Mouse (Mus musculus) bone marrow macrophage, adult 2 months (primary cell): ENCODE results near the gene Vamp4. TPM values are rescaled to one million over a fixed set of nuclear protein-coding genes. Genes with fewer than 3 reads are reported as not detected.
"Not testable (repeated sequence)": the region's sequence is repeated elsewhere in the genome, so short reads cannot be mapped to it uniquely, and the experiment has no call there.

Experiments used
- H3K27ac ChIP-seq: 2 replicates; pipeline ENCODE4 v1.5.1; 2012; ENCODE audit warnings: low read depth, low read length; ENCODE audit not compliant: insufficient read depth
- H3K4me1 ChIP-seq: 2 replicates; pipeline ENCODE4 v1.6.1; 2012; ENCODE audit warnings: low read length; ENCODE audit not compliant: control insufficient read depth, insufficient read depth
- H3K4me3 ChIP-seq: 2 replicates; pipeline ENCODE4 v1.5.1; 2012; ENCODE audit warnings: mild to moderate bottlenecking, low read length, moderate library complexity; ENCODE audit not compliant: insufficient read depth
- CTCF ChIP-seq: IDR thresholded peaks from 2 replicates; pipeline ENCODE4 v1.5.1; 2012; ENCODE audit warnings: low read depth, mild to moderate bottlenecking, low read length, moderate library complexity
- POLR2A ChIP-seq: IDR thresholded peaks from 2 replicates; pipeline ENCODE4 v1.6.1; 2012; ENCODE audit warnings: mild to moderate bottlenecking, low read depth, low read length, borderline replicate concordance
- polyA plus RNA-seq: library from polyadenylated mRNA; stranded (reverse); fragments of >200 nt; gene quantifications from 2 replicates; pipeline ENCODE4 v1.2.4, GENCODE M21; 2012; ENCODE audit not compliant: missing spikeins, insufficient read depth, insufficient read length

Gene Vamp4
- polyA plus RNA-seq, 1 experiment = 78.8 TPM

DNA sequence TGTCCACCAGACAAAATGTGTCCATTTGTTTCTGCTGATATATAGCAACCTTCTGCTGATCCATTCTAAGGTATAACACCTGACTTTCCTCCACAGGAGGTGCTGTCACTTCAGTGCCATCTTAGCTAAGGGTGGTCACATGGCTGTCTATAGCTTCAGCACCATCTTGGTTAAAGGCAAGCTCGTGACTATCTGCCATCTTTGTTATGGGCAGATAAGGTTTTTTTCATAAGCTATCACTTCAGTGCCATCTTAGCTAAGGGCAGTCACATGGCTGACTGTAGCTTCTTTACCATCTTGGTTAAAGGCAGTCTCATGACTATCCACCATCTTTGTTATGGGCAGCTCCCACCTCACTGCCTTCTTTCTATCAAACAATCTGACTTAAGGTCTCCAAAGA, 45.2 kb downstream of the Vamp4 start:
- Histone ChIP-seq H3K27ac (no peak overlapping the region), H3K4me1 (0 out of 2 replicates have a peak, but pooled peaks cover 3% of the 10 kb centered on the region), H3K4me3 (no peak overlapping the region)
- TF ChIP-seq CTCF = no peak

GRCm38 (mm10) chr1:162620487-162620886, 50.2 kb downstream of the Vamp4 start:
- TF ChIP-seq POLR2A = no peak
- TF ChIP-seq CTCF = peak; percentile 65
- no peak overlapping the region for H3K27ac ChIP-seq
- peaks cover 7% of the 10 kb centered on the region for H3K4me1 ChIP-seq
- no peak overlapping the region for H3K4me3 ChIP-seq

DNA sequence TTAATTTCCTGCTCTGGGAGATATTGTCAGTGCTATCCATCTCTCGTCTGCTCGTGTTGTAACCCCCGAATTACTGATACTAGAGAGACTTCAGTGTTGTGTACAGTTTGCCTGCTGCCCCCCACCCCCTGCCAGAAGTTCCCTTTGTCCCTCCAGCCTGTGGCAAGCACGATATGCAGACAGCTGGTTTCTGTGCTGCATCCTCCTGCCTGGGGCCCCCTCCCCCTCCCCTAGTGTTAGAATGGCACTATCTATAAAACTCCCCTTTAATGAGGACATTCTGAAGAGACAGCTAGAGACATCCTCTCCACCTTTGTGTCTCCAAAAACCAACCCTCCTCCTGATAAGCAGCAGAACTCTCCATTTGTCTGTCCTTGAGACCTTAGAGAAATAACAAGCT, 53.6 kb downstream of the Vamp4 start:
- TF ChIP-seq CTCF = no peak
- no peak for TF ChIP-seq POLR2A
- Histone ChIP-seq H3K4me3 (no peak overlapping the region), H3K4me1 (peaks cover 13% of the 10 kb centered on the region), H3K27ac (no peak overlapping the region)

DNA sequence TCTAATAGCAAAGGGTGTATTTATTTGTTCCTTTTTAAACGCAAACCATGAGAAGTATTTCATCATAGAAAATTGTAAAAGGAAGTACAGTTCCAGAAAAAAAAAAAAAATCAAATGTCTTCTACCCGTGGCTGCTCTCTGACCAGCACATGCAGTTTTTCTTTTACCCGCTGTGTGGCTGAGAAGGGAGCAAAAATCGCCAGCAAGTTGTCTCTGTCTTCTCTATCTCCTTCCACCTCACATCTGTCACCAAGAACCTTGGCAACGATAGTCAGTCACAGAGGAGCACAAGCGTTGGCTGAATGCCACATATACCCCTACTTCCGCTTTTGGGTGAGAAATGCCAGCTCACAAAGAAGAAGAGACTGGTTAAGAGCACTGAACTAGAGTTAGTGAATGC, 54.9 kb downstream of the Vamp4 start:
- no peak for TF ChIP-seq POLR2A
- no peak for TF ChIP-seq CTCF
- Histone ChIP-seq H3K4me1 (peaks cover 13% of the 10 kb centered on the region), H3K4me3 (no peak overlapping the region), H3K27ac (peak overlapping the region; percentile 61)

- H3K27ac ChIP-seq, H3K4me3 ChIP-seq: not testable (repeated sequence)
- peaks cover 13% of the 10 kb centered on the region for H3K4me1 ChIP-seq
Observed at GRCm38 (mm10) chr1:162627821-162628220, 57.5 kb downstream of the Vamp4 start.

DNA sequence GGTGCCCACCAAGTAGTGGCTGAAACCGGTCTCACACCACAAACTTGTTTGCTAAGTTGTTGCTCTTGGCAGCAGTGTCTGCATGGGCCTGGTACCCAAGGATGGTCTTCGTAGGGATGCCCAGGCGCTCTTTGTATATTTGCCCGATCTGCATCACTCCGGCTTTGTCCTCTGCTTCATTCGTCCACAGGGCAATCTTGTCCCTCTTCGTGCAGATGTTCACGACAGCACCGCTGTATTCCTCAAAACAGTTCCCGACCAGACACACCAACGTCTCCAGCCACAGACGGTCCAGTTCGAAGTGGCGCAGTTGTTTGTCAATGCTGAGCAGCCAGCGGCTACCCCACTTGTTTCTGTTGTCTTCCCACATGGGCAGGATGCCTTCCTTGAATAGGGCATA, 58.0 kb downstream of the Vamp4 start:
- H3K4me1 ChIP-seq = peaks cover 13% of the 10 kb centered on the region
- not testable (repeated sequence) for H3K4me3 ChIP-seq, H3K27ac ChIP-seq

DNA sequence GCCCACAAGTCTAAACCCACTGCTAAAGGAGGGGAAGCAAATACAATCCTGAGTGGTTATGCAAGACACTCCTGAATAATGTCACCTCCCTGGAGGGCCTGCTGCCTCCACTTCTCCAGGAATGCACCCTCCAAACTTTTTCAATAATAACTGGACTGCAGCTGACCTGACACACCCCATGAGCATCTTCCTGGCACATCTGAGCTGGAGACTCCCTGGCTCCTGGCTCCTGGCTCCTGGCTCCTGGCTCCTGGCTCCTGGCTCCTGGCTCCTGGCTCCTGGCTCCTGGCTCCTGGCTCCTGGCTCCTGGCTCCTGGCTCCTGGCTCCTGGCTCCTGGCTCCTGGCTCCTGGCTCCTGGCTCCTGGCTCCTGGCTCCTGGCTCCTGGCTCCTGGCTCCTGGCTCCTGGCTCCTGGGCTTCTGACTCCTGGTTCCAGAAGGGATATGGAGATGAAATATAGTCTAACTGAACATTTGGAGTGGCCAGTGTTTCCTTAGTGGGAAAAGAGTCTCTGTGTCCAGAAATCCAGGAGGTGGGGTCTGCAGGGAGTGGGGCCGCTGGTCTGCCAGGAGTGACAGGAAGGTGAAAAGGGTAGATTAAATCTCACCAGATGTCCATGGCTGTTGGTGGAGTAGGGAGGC, 65.1 kb downstream of the Vamp4 start:
- H3K27ac ChIP-seq, H3K4me3 ChIP-seq, H3K4me1 ChIP-seq: not testable (repeated sequence)

DNA sequence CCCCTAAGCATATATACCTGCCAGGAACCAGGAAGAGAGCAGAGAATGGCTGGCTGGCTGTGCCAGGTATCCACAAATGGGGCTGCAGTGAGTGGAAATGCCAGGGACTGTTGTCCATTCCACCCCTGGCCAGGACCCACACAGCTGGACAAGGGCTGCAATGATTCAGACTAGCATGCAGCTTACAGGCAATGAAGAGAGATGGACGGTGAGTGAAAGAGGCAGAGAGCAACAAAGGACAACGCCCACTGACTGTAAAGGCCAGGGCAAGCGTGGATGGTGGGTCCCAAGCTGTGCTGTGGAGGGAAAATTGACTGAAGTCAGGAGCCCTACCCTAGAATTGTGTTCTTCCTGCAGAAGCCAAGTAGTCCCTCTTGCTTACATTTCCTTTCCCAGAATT, 66.2 kb downstream of the Vamp4 start:
- no peak overlapping the region for H3K4me3 ChIP-seq

GRCm38 (mm10) chr1:162638535-162638934, 68.2 kb downstream of the Vamp4 start:
- no peak for TF ChIP-seq POLR2A
- no peak for TF ChIP-seq CTCF
- Histone ChIP-seq H3K27ac (no peak overlapping the region), H3K4me3 (no peak overlapping the region), H3K4me1 (no peaks in the 10 kb centered on the region)

More for the DNA sequence above, 66.2 kb downstream of the Vamp4 start:
- TF ChIP-seq CTCF (no peak), POLR2A (no peak)
- Histone ChIP-seq H3K27ac (no peak overlapping the region), H3K4me1 (no peaks in the 10 kb centered on the region)

GRCm38 (mm10) chr1:162639051-162639750, 68.9 kb downstream of the Vamp4 start, which contains the start of gene Myoc:
Gene Myoc, plus strand, starts transcription at chr1:162639155.
- TF ChIP-seq CTCF = no peak
- no peak for TF ChIP-seq POLR2A
- H3K27ac ChIP-seq = no peak within 1 kb of the TSS

GRCm38 (mm10) chr1:162639861-162640260, 69.5 kb downstream of the Vamp4 start:
- TF ChIP-seq CTCF = no peak
- no peak for TF ChIP-seq POLR2A
- Histone ChIP-seq H3K4me3 (no peak overlapping the region), H3K4me1 (no peaks in the 10 kb centered on the region; the same call in 1 of the 2 replicates), H3K27ac (no peak overlapping the region)

More at GRCm38 (mm10) chr1:162639051-162639750, 68.9 kb downstream of the Vamp4 start, which contains the start of gene Myoc:
- Histone ChIP-seq H3K4me3 (no peak within 1 kb of the TSS), H3K4me1 (no peaks in the 10 kb centered on the region)
